Mouse (Mus musculus): ENCODE measurements around the gene Gas2l3. TPM values are rescaled to one million over a fixed set of nuclear protein-coding genes. Genes with fewer than 3 reads are reported as not detected.
A peak's percentile ranks its signal among the peaks of the same experiment; 100 is the strongest.

Gas2l3 gene
- polyA plus RNA-seq, 1 experiment from 2014 or later: 8.5 TPM

DNA sequence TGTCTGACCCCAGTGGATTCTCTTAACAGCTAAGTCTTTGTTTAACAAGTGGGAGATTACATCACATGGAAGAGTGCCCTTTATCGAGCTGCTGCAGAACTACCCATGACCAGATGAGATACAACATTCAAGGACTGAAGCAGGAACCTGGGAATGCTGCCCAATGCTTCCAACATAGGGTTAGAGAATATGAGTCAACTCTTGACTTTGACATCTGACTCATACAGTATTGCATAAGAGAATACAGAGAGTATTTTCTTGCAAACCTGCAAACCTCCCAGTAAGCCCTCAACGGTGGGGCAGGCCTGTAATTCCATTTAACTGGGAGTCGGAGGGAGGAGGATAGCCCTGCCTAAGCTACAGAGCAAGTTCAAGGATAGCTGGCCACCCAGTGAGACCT lies 15.0 kb upstream of the Gas2l3 start:
- ATAC-seq (replicated peaks; ENCODE audit: insufficient number of reproducible peaks, low FRiP score, low TSS enrichment, low read depth) (no peak), DNase-seq (ENCODE audit: low spot score) (no peak)
- Histone ChIP-seq H3K9me3 (replicated peaks; ENCODE audit: control insufficient read depth, low read length) (no peaks in the 10 kb centered on the region), H3K27me3 (ENCODE audit: control insufficient read depth, insufficient read depth, low read length) (no peaks in the 10 kb centered on the region), H3K4me2 (ENCODE audit: low read depth, low read length) (no peak overlapping the region), H3K36me3 (replicated peaks; ENCODE audit: control insufficient read depth, insufficient read depth, low read depth, low read length) (no peaks in the 10 kb centered on the region), H3K4me1 (ENCODE audit: control insufficient read depth, insufficient read depth, low read length) (no peaks in the 10 kb centered on the region), H3K4me3 (ENCODE audit: low read depth, low read length) (no peak overlapping the region), H3K9ac (replicated peaks; ENCODE audit: low read length) (no peak overlapping the region), H3K27ac (replicated peaks; ENCODE audit: low read depth, low read length) (no peak overlapping the region)
- WGBS: 83% methylated on average over 3 of the region's 3 CpGs

DNA sequence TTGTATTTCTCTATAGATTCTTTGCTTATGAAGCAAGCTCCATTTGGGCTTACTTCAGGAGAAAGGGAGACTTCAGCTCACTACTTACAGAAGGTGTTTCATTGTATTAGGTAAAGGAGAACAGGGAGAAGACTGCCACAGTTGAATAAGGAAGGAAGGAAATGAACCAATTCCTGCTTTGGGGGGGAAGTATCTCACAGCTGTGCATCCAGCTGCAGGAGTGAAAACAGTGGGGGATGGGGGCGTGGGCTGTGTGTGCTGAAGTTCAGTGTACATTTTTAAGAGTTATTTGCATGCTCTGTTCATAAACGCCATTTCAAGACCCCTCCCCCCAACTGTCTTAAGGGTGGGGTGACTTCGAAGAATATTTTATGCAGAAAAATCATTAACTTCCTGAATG lies 10.0 kb upstream of the Gas2l3 start:
- ATAC-seq (replicated peaks; ENCODE audit: insufficient number of reproducible peaks, low FRiP score, low TSS enrichment, low read depth) (no peak), DNase-seq (ENCODE audit: low spot score) (no peak)
- H3K27me3 ChIP-seq (ENCODE audit: control insufficient read depth, insufficient read depth, low read length): no peaks in the 10 kb centered on the region
- no peaks in the 10 kb centered on the region for H3K9me3 ChIP-seq (replicated peaks; ENCODE audit: control insufficient read depth, low read length)
- WGBS: 80% methylated on average over 3 of the region's 3 CpGs
- H3K27ac ChIP-seq (replicated peaks; ENCODE audit: low read depth, low read length): no peak overlapping the region
- no peak overlapping the region for H3K4me3 ChIP-seq (ENCODE audit: low read depth, low read length)
- H3K4me2 ChIP-seq (ENCODE audit: low read depth, low read length): no peak overlapping the region
- H3K9ac ChIP-seq (replicated peaks; ENCODE audit: low read length): no peak overlapping the region
- H3K4me1 ChIP-seq (ENCODE audit: control insufficient read depth, insufficient read depth, low read length): no peaks in the 10 kb centered on the region
- no peaks in the 10 kb centered on the region for H3K36me3 ChIP-seq (replicated peaks; ENCODE audit: control insufficient read depth, insufficient read depth, low read depth, low read length)

DNA sequence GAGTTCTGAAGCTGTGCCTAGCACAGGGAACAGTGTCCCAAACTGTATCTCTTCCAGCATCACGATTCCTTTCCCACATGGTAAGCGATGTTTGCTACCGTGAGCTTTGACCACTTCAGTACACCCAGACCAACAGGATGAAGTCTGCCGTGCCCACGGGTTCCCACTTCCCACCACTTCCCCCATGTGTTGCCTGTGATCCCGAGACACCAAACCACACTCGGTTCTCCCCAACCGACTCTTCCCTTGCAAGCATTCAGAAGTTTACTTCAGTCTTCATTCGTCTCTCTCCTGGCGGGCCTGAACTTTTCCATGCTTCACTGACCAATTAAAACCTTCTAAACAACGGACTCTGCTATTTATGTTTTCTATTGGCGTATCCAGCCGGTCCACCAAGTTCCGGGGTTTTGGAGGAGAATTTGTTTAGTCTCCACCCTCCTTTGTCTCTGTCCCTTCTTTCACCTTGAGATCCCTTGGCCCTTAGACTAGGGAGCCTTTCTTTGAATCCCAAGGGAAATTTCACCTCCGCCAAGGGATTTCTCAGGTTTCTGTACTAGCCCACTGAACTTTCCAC lies 9.4 kb upstream of the Gas2l3 start:
- no peaks in the 10 kb centered on the region for H3K27me3 ChIP-seq (ENCODE audit: control insufficient read depth, insufficient read depth, low read length)
- no peak for DNase-seq (ENCODE audit: low spot score)
- no peaks in the 10 kb centered on the region for H3K4me1 ChIP-seq (ENCODE audit: control insufficient read depth, insufficient read depth, low read length)
- ATAC-seq (replicated peaks; ENCODE audit: insufficient number of reproducible peaks, low FRiP score, low TSS enrichment, low read depth): no peak
- 85% methylated on average over 15 of the region's 15 CpGs for WGBS
- H3K9me3 ChIP-seq (replicated peaks; ENCODE audit: control insufficient read depth, low read length): no peaks in the 10 kb centered on the region
- H3K27ac ChIP-seq (replicated peaks; ENCODE audit: low read depth, low read length): no peak overlapping the region
- no peak overlapping the region for H3K4me2 ChIP-seq (ENCODE audit: low read depth, low read length)
- no peak overlapping the region for H3K4me3 ChIP-seq (ENCODE audit: low read depth, low read length)
- no peaks in the 10 kb centered on the region for H3K36me3 ChIP-seq (replicated peaks; ENCODE audit: control insufficient read depth, insufficient read depth, low read depth, low read length)
- no peak overlapping the region for H3K9ac ChIP-seq (replicated peaks; ENCODE audit: low read length)

DNA sequence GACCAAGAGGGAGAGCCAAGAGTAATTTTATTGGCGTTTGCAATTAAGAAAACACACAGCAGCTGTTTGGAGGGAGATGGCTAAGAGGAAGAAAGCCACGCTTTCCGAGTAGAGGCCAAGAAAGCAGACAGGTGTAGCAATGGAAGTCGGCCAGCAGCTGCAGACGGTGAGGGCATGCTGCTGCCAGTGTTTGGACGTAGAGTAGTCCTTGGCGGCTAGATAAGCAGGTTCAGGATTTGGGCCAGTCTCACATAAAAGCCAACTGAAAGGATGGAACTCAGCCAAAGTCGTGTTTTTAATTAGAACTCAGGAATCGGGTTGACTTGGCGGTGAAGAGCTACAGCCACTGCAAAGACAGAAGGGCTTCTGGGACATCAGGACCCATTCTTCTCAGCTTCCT lies 6.6 kb upstream of the Gas2l3 start:
- Histone ChIP-seq H3K4me1 (ENCODE audit: control insufficient read depth, insufficient read depth, low read length) (no peaks in the 10 kb centered on the region), H3K4me3 (ENCODE audit: low read depth, low read length) (no peak overlapping the region), H3K36me3 (replicated peaks; ENCODE audit: control insufficient read depth, insufficient read depth, low read depth, low read length) (no peaks in the 10 kb centered on the region), H3K9ac (replicated peaks; ENCODE audit: low read length) (no peak overlapping the region), H3K9me3 (replicated peaks; ENCODE audit: control insufficient read depth, low read length) (no peaks in the 10 kb centered on the region), H3K4me2 (ENCODE audit: low read depth, low read length) (no peak overlapping the region), H3K27ac (replicated peaks; ENCODE audit: low read depth, low read length) (no peak overlapping the region), H3K27me3 (ENCODE audit: control insufficient read depth, insufficient read depth, low read length) (no peaks in the 10 kb centered on the region)
- no peak for DNase-seq (ENCODE audit: low spot score)
- ATAC-seq (replicated peaks; ENCODE audit: insufficient number of reproducible peaks, low FRiP score, low TSS enrichment, low read depth): no peak
- 77% methylated on average over 10 of the region's 10 CpGs for WGBS

DNA sequence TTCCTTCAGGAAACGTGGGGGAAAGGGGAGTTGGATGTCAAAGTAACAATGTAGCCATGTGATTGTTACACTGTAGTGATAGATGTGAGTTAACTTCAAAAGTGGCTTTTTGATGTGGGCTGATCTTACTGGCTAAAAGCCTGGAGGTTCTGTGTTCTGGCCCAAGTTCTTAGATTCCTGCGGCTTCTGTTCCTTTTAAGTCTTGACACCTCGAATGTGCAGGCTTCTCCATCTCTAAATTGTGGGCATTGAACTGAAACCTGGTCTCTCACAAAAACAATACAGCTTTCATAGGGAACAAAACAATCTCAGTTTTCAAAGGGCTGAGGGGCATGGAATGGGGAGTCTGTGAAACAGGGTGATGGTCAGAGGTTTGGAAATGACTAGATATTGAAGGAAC lies 614 bp upstream of the Gas2l3 start:
- Histone ChIP-seq H3K4me3 (ENCODE audit: low read depth, low read length) (peak overlapping the region; percentile 62; the same call in 1 of the 2 replicates), H3K36me3 (replicated peaks; ENCODE audit: control insufficient read depth, insufficient read depth, low read depth, low read length) (no peaks in the 10 kb centered on the region), H3K9ac (replicated peaks; ENCODE audit: low read length) (peak overlapping the region; percentile 63; the same call in 1 of the 2 replicates), H3K9me3 (replicated peaks; ENCODE audit: control insufficient read depth, low read length) (no peaks in the 10 kb centered on the region), H3K4me2 (ENCODE audit: low read depth, low read length) (peak overlapping the region; percentile 78), H3K27ac (replicated peaks; ENCODE audit: low read depth, low read length) (no peak overlapping the region; the same call in 1 of the 2 replicates), H3K27me3 (ENCODE audit: control insufficient read depth, insufficient read depth, low read length) (no peaks in the 10 kb centered on the region), H3K4me1 (ENCODE audit: control insufficient read depth, insufficient read depth, low read length) (no peaks in the 10 kb centered on the region; the same call in 1 of the 2 replicates)
- ATAC-seq (replicated peaks; ENCODE audit: insufficient number of reproducible peaks, low FRiP score, low TSS enrichment, low read depth): no peak
- 34% methylated on average over 3 of the region's 3 CpGs for WGBS
- no peak for DNase-seq (ENCODE audit: low spot score)

DNA sequence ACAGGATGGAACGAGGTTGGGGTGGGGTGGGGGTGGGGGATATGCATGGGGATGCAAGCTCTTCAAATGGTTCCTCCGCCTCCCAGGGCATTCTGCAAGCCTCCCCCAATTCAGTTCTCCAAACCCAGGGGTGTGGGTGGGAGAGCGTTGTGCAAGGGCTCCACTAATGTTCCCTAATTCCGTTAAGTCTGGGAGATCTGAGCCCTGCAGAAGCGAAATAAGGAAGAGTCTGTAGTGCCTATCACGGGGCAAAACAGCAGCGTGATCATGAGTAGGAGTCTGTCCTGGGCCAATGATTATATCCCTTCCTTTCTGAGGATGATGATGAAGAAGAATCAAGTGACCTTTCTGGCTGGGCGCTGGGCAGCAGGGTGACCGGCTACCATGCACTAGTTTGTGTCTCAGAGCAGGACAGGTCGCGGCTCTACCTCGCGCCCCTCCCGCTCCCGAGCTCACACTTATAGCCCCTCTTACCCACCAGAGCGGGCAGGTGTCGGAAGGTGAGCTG lies 598 bp downstream of the Gas2l3 start:
- no peaks in the 10 kb centered on the region for H3K9me3 ChIP-seq (replicated peaks; ENCODE audit: control insufficient read depth, low read length)
- no peaks in the 10 kb centered on the region for H3K36me3 ChIP-seq (replicated peaks; ENCODE audit: control insufficient read depth, insufficient read depth, low read depth, low read length)
- H3K9ac ChIP-seq (replicated peaks; ENCODE audit: low read length): peak overlapping the region; percentile 63
- H3K4me2 ChIP-seq (ENCODE audit: low read depth, low read length): peak overlapping the region; percentile 78
- no peak overlapping the region for H3K27ac ChIP-seq (replicated peaks; ENCODE audit: low read depth, low read length)
- DNase-seq (ENCODE audit: low spot score): no peak
- ATAC-seq (replicated peaks; ENCODE audit: insufficient number of reproducible peaks, low FRiP score, low TSS enrichment, low read depth): no peak
- 2% methylated on average over 17 of the region's 17 CpGs for WGBS
- H3K27me3 ChIP-seq (ENCODE audit: control insufficient read depth, insufficient read depth, low read length): no peaks in the 10 kb centered on the region
- peak overlapping the region; percentile 62 for H3K4me3 ChIP-seq (ENCODE audit: low read depth, low read length)
- no peaks in the 10 kb centered on the region; the same call in 1 of the 2 replicates for H3K4me1 ChIP-seq (ENCODE audit: control insufficient read depth, insufficient read depth, low read length)

DNA sequence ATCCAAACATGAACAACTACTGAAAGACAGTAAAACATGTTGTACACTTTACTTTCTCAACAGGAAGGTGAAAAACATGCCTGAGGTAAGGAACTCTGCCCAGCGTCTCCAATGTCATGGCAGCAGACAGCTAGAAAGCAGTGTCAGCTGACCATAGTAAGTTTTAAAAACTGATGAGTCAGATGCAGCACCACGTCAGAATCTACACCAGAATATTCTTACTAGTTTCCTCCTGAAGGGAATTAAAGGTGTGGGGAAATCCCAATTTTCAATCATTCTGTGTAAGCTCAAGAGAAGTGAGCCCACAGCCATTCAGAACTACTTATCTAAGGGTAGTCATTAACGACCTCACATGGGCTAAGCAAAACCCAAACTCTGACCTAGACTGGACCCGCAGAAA lies 1.1 kb downstream of the Gas2l3 start:
- 24% methylated on average over 4 of the region's 4 CpGs for WGBS
- H3K27me3 ChIP-seq (ENCODE audit: control insufficient read depth, insufficient read depth, low read length): no peaks in the 10 kb centered on the region
- peak overlapping the region; percentile 63; the same call in 1 of the 2 replicates for H3K9ac ChIP-seq (replicated peaks; ENCODE audit: low read length)
- no peaks in the 10 kb centered on the region; the same call in 1 of the 2 replicates for H3K4me1 ChIP-seq (ENCODE audit: control insufficient read depth, insufficient read depth, low read length)
- H3K4me3 ChIP-seq (ENCODE audit: low read depth, low read length): peak overlapping the region; percentile 62
- no peak for DNase-seq (ENCODE audit: low spot score)
- H3K4me2 ChIP-seq (ENCODE audit: low read depth, low read length): peak overlapping the region; percentile 78
- no peaks in the 10 kb centered on the region for H3K36me3 ChIP-seq (replicated peaks; ENCODE audit: control insufficient read depth, insufficient read depth, low read depth, low read length)
- H3K9me3 ChIP-seq (replicated peaks; ENCODE audit: control insufficient read depth, low read length): no peaks in the 10 kb centered on the region
- ATAC-seq (replicated peaks; ENCODE audit: insufficient number of reproducible peaks, low FRiP score, low TSS enrichment, low read depth): no peak
- no peak overlapping the region for H3K27ac ChIP-seq (replicated peaks; ENCODE audit: low read depth, low read length)

DNA sequence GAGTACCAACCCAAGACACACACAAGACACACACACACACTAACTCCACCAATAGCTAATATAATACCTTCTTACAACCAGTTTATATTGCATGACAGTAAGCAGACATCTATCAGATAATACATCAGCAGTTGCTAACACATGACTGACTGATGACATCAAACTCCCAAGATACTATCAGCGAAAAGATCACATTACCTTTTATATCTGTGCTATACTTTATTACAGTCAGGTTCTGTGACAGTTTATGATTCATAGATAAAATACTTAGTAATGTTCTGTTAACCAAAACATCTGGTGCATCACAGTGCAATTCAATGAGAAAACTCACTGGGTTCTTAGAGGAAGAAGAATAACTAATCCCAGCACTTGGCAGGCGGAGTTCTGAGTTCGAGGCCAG lies 1.8 kb downstream of the Gas2l3 start:
- no peaks in the 10 kb centered on the region; the same call in 1 of the 2 replicates for H3K4me1 ChIP-seq (ENCODE audit: control insufficient read depth, insufficient read depth, low read length)
- DNase-seq (ENCODE audit: low spot score): no peak
- no peaks in the 10 kb centered on the region for H3K27me3 ChIP-seq (ENCODE audit: control insufficient read depth, insufficient read depth, low read length)
- H3K27ac ChIP-seq (replicated peaks; ENCODE audit: low read depth, low read length): no peak overlapping the region
- WGBS: 97% methylated on average over 3 of the region's 3 CpGs
- H3K4me2 ChIP-seq (ENCODE audit: low read depth, low read length): no peak overlapping the region
- H3K36me3 ChIP-seq (replicated peaks; ENCODE audit: control insufficient read depth, insufficient read depth, low read depth, low read length): no peaks in the 10 kb centered on the region
- no peak overlapping the region for H3K9ac ChIP-seq (replicated peaks; ENCODE audit: low read length)
- no peaks in the 10 kb centered on the region for H3K9me3 ChIP-seq (replicated peaks; ENCODE audit: control insufficient read depth, low read length)
- H3K4me3 ChIP-seq (ENCODE audit: low read depth, low read length): no peak overlapping the region
- ATAC-seq (replicated peaks; ENCODE audit: insufficient number of reproducible peaks, low FRiP score, low TSS enrichment, low read depth): no peak

Data from embryonic facial prominence, embryonic 11.5 days (tissue).